Mouse (Mus musculus) adrenal gland, adult 8-10 months (tissue): Measurements from ENCODE around the gene Ttbk2. TPM values are rescaled to one million over a fixed set of nuclear protein-coding genes. Genes with fewer than 3 reads are reported as not detected.
A peak's percentile ranks its signal among the peaks of the same experiment; 100 is the strongest.

ENCODE experiments used
- DNase-seq: peaks from one replicate; pipeline ENCODE4 v3.0.0; 2022
- total RNA-seq, 4 experiments: library from RNA; stranded (reverse); gene quantifications; 2 replicates each; pipeline ENCODE4 v1.2.4; 2022

Ttbk2 gene
- total RNA-seq, 4 experiments from 2014 or later: 12.5 to 21.0 (median 16.8) TPM

GRCm38 (mm10) chr2:120731877-120732530 lies 118.4 kb downstream of the Ttbk2 start:
- DNase-seq: no peak

GRCm38 (mm10) chr2:120731167-120731862 lies 119.1 kb downstream of the Ttbk2 start:
- peak; percentile 85 for DNase-seq

GRCm38 (mm10) chr2:120730639-120731166 lies 119.7 kb downstream of the Ttbk2 start:
- no peak for DNase-seq

- DNase-seq: no peak
Measured at GRCm38 (mm10) chr2:120729775-120730585, 120.4 kb downstream of the Ttbk2 start.

GRCm38 (mm10) chr2:120724176-120724575 lies 126.2 kb downstream of the Ttbk2 start:
- no peak for DNase-seq

- DNase-seq: no peak
Measured at GRCm38 (mm10) chr2:120723621-120724020, 126.8 kb downstream of the Ttbk2 start.

GRCm38 (mm10) chr2:120722491-120722890 lies 127.9 kb downstream of the Ttbk2 start:
- no peak for DNase-seq

- no peak for DNase-seq
Measured at GRCm38 (mm10) chr2:120721911-120722310, 128.5 kb downstream of the Ttbk2 start.

GRCm38 (mm10) chr2:120720821-120721220 lies 129.6 kb downstream of the Ttbk2 start:
- DNase-seq: no peak

- no peak for DNase-seq
Measured at GRCm38 (mm10) chr2:120718496-120718895, 131.9 kb downstream of the Ttbk2 start.

GRCm38 (mm10) chr2:120713441-120713840 lies 137.0 kb downstream of the Ttbk2 start:
- DNase-seq: no peak

- no peak for DNase-seq
Measured at GRCm38 (mm10) chr2:120710948-120711347, 139.5 kb downstream of the Ttbk2 start.

- DNase-seq: no peak
Measured at GRCm38 (mm10) chr2:120710154-120710553, 140.2 kb downstream of the Ttbk2 start.

- no peak for DNase-seq
Measured at GRCm38 (mm10) chr2:120707041-120707440, 143.4 kb downstream of the Ttbk2 start.

- no peak for DNase-seq
Measured at GRCm38 (mm10) chr2:120702675-120703074, 147.7 kb downstream of the Ttbk2 start.

GRCm38 (mm10) chr2:120700379-120700885 lies 150.0 kb downstream of the Ttbk2 start:
- DNase-seq: no peak

- DNase-seq: no peak
Measured at GRCm38 (mm10) chr2:120697767-120698166, 152.6 kb downstream of the Ttbk2 start.

Other genes starting within 250 kb of the Ttbk2 start
- 10 to 100 TPM; 14.4 to 15.4 (median 14.9) TPM for gene Haus2, start 241.2 kb downstream of the Ttbk2 start, total RNA-seq
- gene Lrrc57, start 241.1 kb downstream of the Ttbk2 start, total RNA-seq: 10 to 100 TPM; 18.6 to 22.0 (median 21.5) TPM
- gene Stard9, start 221.5 kb downstream of the Ttbk2 start, total RNA-seq: 10 to 100 TPM; 15.8 to 28.3 (median 19.3) TPM
- 10 to 100 TPM; 16.9 to 36.8 (median 26.0) TPM for gene Cdan1, start 476 bp downstream of the Ttbk2 start, total RNA-seq
- gene Ubr1, start 120.1 kb upstream of the Ttbk2 start, total RNA-seq: 10 to 100 TPM; 32.3 to 48.7 (median 42.6) TPM
- 10 to 100 TPM in 3 of 4 experiments, 1 to 10 TPM in 1; 9.7 to 25.4 (median 21.2) TPM for gene Tmem62, start 126.4 kb upstream of the Ttbk2 start, total RNA-seq
- 10 to 100 TPM; 51.5 to 62.7 (median 55.9) TPM for gene Ccndbp1, start 157.8 kb upstream of the Ttbk2 start, total RNA-seq
- gene Epb42, start 186.5 kb upstream of the Ttbk2 start, total RNA-seq: under 1 TPM in 1 of 4 experiments, not detected in 3; 0.58 TPM
- gene Tgm5, start 235.2 kb upstream of the Ttbk2 start, total RNA-seq: under 1 TPM in 2 of 4 experiments, not detected in 2; 0.12 TPM